Mouse (Mus musculus): ENCODE measurements around the gene Ino80d. TPM values are rescaled to one million over a fixed set of nuclear protein-coding genes. Genes with fewer than 3 reads are reported as not detected.

Gene Ino80d
- polyA plus RNA-seq, 1 experiment from 2014 or later = 2.8 TPM

DNA sequence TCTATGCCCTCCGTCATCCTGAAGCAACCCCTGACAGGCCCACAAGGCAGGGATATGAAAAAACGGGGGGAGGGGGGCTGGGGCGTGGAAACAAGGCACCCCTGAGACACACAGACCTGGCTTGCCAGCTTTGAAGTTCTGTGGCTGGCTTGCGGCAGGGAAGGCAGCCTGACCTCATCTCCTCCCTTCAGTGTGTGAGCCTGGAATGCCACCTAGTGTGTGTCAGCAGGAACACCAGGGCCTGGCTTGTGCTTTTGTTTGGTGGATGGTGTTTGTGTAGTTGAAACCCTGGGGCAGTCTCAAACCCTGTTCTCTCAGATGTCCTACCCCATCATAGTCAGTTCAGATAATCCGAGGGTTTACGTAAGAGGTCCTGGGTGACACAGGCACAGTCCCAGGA is 150.2 kb downstream of the Ino80d start:
- H3K9ac ChIP-seq (replicated peaks) = no peak overlapping the region
- TF ChIP-seq EP300 (IDR thresholded peaks at IDR 0.05; ENCODE audit: low read depth) (no peak), CTCF (IDR thresholded peaks at IDR 0.05; ENCODE audit: low read depth) (peak; percentile 80)
- no peak overlapping the region for H3K27ac ChIP-seq (ENCODE audit: low read depth)
- H3K4me3 ChIP-seq (ENCODE audit: low read depth, low read length) = no peak overlapping the region
- H3K27me3 ChIP-seq (ENCODE audit: insufficient read depth, low read length) = no peaks in the 10 kb centered on the region
- H3K9me3 ChIP-seq (ENCODE audit: low read length) = no peaks in the 10 kb centered on the region
- no peak overlapping the region for H3K4me2 ChIP-seq (ENCODE audit: low read depth, low read length)
- peak; percentile 37 for DNase-seq
- H3K4me1 ChIP-seq (ENCODE audit: insufficient read depth) = no peaks in the 10 kb centered on the region
- H3K36me3 ChIP-seq (replicated peaks; ENCODE audit: insufficient read depth, low read length) = no peaks in the 10 kb centered on the region
- peak; percentile 48; the same call in 1 of the 2 replicates for ATAC-seq
- 31% methylated on average over 6 of the region's 6 CpGs for WGBS (ENCODE audit: insufficient replicate concordance)

GRCm38 (mm10) chr1:62956942-62957645 is 157.4 kb downstream of the Ino80d start:
- no peak overlapping the region for H3K9ac ChIP-seq (replicated peaks)
- 48% methylated on average over 1 of the region's 1 CpGs for WGBS (ENCODE audit: insufficient replicate concordance)
- no peak overlapping the region for H3K4me2 ChIP-seq (ENCODE audit: low read depth, low read length)
- no peak overlapping the region for H3K27ac ChIP-seq (ENCODE audit: low read depth)
- TF ChIP-seq CTCF (IDR thresholded peaks at IDR 0.05; ENCODE audit: low read depth) = no peak
- no peak for TF ChIP-seq EP300 (IDR thresholded peaks at IDR 0.05; ENCODE audit: low read depth)
- no peaks in the 10 kb centered on the region for H3K9me3 ChIP-seq (ENCODE audit: low read length)
- no peak for DNase-seq
- no peaks in the 10 kb centered on the region for H3K27me3 ChIP-seq (ENCODE audit: insufficient read depth, low read length)
- H3K36me3 ChIP-seq (replicated peaks; ENCODE audit: insufficient read depth, low read length) = no peaks in the 10 kb centered on the region
- no peaks in the 10 kb centered on the region for H3K4me1 ChIP-seq (ENCODE audit: insufficient read depth)
- no peak for ATAC-seq
- H3K4me3 ChIP-seq (ENCODE audit: low read depth, low read length) = no peak overlapping the region

DNA sequence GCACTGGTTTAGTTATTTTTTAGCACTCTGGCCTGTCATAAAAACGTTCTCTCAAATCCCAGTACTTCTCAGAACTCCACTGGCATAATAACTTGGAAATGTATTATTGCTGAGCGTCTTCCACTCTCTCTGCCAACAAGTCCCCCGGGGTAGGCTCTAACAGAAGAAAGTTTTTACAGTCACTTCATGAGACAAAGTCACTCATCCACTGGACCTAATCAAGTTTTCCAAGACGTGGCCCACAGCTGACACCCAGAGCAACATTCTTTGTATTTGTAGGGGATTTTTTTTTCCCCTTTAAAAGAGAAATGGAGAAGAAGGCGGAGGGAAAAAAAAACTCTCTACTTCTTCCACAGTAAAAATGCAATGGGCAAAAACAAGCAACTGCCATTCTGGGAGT is 157.9 kb downstream of the Ino80d start:
- no peaks in the 10 kb centered on the region for H3K36me3 ChIP-seq (replicated peaks; ENCODE audit: insufficient read depth, low read length)
- H3K4me3 ChIP-seq (ENCODE audit: low read depth, low read length) = no peak overlapping the region
- TF ChIP-seq CTCF (IDR thresholded peaks at IDR 0.05; ENCODE audit: low read depth) = no peak
- TF ChIP-seq EP300 (IDR thresholded peaks at IDR 0.05; ENCODE audit: low read depth) = no peak
- no peaks in the 10 kb centered on the region for H3K27me3 ChIP-seq (ENCODE audit: insufficient read depth, low read length)
- DNase-seq (no peak), ATAC-seq (no peak)
- H3K27ac ChIP-seq (ENCODE audit: low read depth) = no peak overlapping the region
- no peaks in the 10 kb centered on the region for H3K9me3 ChIP-seq (ENCODE audit: low read length)
- H3K4me1 ChIP-seq (ENCODE audit: insufficient read depth) = no peaks in the 10 kb centered on the region; the same call in 1 of the 2 replicates
- H3K9ac ChIP-seq (replicated peaks) = no peak overlapping the region
- 64% methylated on average over 5 of the region's 5 CpGs for WGBS (ENCODE audit: insufficient replicate concordance)
- no peak overlapping the region for H3K4me2 ChIP-seq (ENCODE audit: low read depth, low read length)

GRCm38 (mm10) chr1:62955340-62955739 is 159.1 kb downstream of the Ino80d start:
- no peak for TF ChIP-seq EP300 (IDR thresholded peaks at IDR 0.05; ENCODE audit: low read depth)
- no peak for TF ChIP-seq CTCF (IDR thresholded peaks at IDR 0.05; ENCODE audit: low read depth)
- no peak overlapping the region for H3K9ac ChIP-seq (replicated peaks)
- H3K27ac ChIP-seq (ENCODE audit: low read depth) = no peak overlapping the region
- ATAC-seq = no peak
- no peak overlapping the region for H3K4me3 ChIP-seq (ENCODE audit: low read depth, low read length)
- no peaks in the 10 kb centered on the region for H3K9me3 ChIP-seq (ENCODE audit: low read length)
- H3K4me2 ChIP-seq (ENCODE audit: low read depth, low read length) = no peak overlapping the region
- no peaks in the 10 kb centered on the region for H3K27me3 ChIP-seq (ENCODE audit: insufficient read depth, low read length)
- H3K4me1 ChIP-seq (ENCODE audit: insufficient read depth) = no peaks in the 10 kb centered on the region; the same call in 1 of the 2 replicates
- no peak for DNase-seq
- H3K36me3 ChIP-seq (replicated peaks; ENCODE audit: insufficient read depth, low read length) = no peaks in the 10 kb centered on the region
- WGBS (ENCODE audit: insufficient replicate concordance) = 81% methylated on average over 6 of the region's 6 CpGs

- DNase-seq (no peak), ATAC-seq (no peak)
- no peaks in the 10 kb centered on the region for H3K36me3 ChIP-seq (replicated peaks; ENCODE audit: insufficient read depth, low read length)
- H3K9me3 ChIP-seq (ENCODE audit: low read length) = no peaks in the 10 kb centered on the region
- no peak overlapping the region for H3K9ac ChIP-seq (replicated peaks)
- H3K4me2 ChIP-seq (ENCODE audit: low read depth, low read length) = no peak overlapping the region
- H3K27me3 ChIP-seq (ENCODE audit: insufficient read depth, low read length) = no peaks in the 10 kb centered on the region
- WGBS (ENCODE audit: insufficient replicate concordance) = 89% methylated on average over 4 of the region's 4 CpGs
- H3K4me3 ChIP-seq (ENCODE audit: low read depth, low read length) = no peak overlapping the region
- H3K27ac ChIP-seq (ENCODE audit: low read depth) = no peak overlapping the region
- TF ChIP-seq EP300 (IDR thresholded peaks at IDR 0.05; ENCODE audit: low read depth) (no peak), CTCF (IDR thresholded peaks at IDR 0.05; ENCODE audit: low read depth) (no peak)
- no peaks in the 10 kb centered on the region; the same call in 1 of the 2 replicates for H3K4me1 ChIP-seq (ENCODE audit: insufficient read depth)
These were observed 161.4 kb downstream of the Ino80d start for GRCm38 (mm10) chr1:62953036-62953435.

- H3K27ac ChIP-seq (ENCODE audit: low read depth) = no peak overlapping the region
- no peaks in the 10 kb centered on the region for H3K9me3 ChIP-seq (ENCODE audit: low read length)
- H3K27me3 ChIP-seq (ENCODE audit: insufficient read depth, low read length) = no peaks in the 10 kb centered on the region
- ATAC-seq = no peak
- no peak for DNase-seq
- TF ChIP-seq EP300 (IDR thresholded peaks at IDR 0.05; ENCODE audit: low read depth) = no peak
- no peak for TF ChIP-seq CTCF (IDR thresholded peaks at IDR 0.05; ENCODE audit: low read depth)
- H3K36me3 ChIP-seq (replicated peaks; ENCODE audit: insufficient read depth, low read length) = no peaks in the 10 kb centered on the region
- 78% methylated on average over 3 of the region's 3 CpGs for WGBS (ENCODE audit: insufficient replicate concordance)
- H3K4me1 ChIP-seq (ENCODE audit: insufficient read depth) = no peaks in the 10 kb centered on the region; the same call in 1 of the 2 replicates
- H3K9ac ChIP-seq (replicated peaks) = no peak overlapping the region
- H3K4me2 ChIP-seq (ENCODE audit: low read depth, low read length) = no peak overlapping the region
- H3K4me3 ChIP-seq (ENCODE audit: low read depth, low read length) = no peak overlapping the region
These were observed 162.1 kb downstream of the Ino80d start for GRCm38 (mm10) chr1:62952319-62952718.

Measured in liver, postnatal 0 days (tissue).